Mouse (Mus musculus): Measurements from ENCODE around the gene Nrxn3. TPM values are rescaled to one million over a fixed set of nuclear protein-coding genes. Genes with fewer than 3 reads are reported as not detected.

Gene Nrxn3
- total RNA-seq, 2 experiments from 2014 or later = not detected

DNA sequence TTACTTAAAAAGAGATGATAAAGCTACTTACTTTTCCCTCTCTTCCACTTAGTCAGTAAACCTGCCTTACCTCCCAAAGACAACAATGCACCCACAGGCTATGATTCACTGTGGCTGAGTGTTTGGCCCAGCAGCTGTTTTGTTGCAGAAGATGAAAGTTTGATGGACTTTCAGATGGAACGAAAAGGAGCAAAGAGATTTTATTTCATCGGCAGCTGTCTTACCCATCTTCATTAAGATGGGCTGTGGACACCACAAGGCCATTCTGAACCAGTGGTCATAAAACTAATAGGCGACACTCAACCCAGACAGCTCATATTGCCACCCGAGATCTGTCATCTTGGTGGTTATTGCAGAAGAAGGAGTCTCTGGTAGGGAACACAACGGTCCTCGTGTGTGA, 1108.6 kb downstream of the Nrxn3 start:
- ATAC-seq (replicated peaks; ENCODE audit: low FRiP score, poor library complexity, severe bottlenecking) = no peak

DNA sequence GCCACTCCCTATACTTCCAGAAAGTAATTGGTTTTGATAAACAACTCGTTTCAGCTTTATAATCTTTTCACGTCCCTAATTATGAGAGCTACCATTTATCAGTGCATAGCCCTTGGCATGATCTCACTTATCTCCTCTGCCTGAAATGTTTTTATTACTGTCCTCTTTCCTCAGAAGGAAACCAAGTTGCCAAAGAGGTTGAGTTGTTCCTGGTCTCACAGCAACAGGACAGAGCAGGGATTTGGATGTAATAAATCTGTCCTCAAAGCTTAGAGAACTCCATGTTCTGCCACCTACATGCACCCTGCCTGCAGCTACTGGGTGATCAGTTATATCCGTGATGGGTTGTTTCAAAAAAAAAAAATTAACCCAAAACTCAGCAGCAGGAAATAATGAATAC, 1113.6 kb downstream of the Nrxn3 start:
- no peak for ATAC-seq (replicated peaks; ENCODE audit: low FRiP score, poor library complexity, severe bottlenecking)

DNA sequence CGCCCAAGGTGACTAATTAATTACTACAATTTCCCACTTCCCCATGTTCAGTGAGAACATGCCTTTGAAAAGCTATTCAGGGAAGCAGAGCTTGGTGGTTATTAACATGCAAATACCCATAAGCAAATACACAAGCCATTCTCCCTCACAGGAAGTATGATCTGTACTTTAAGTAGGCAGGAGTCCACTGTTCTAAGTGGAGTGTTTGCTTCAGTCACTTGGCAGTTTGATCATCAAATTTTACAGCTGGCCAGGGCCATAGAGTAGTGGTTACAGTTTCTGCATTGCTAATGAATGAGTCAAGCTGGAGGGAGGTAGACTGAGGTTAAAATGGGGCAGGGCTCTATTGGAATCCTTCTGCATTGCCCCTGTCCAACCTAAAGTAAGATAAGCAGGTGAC, 1120.2 kb downstream of the Nrxn3 start:
- ATAC-seq (replicated peaks; ENCODE audit: low FRiP score, poor library complexity, severe bottlenecking) = no peak

DNA sequence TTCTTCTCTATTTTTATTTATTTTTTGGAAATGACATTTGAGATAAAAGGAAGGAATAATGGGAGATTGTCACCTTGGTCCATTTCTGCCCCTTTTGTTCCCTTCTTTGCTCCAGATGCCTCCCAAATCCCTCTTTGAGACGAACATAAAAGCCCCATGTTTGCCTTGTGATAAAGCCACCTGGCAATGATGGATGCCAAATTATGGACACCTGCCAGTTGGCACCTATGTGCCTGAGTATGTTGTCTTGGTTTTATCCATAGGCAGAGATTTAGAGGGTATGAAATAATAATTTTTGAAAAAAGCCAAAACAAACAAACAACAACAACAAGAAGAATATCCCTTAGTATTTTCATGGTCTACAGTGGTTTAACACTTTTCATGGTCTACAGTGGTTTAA, 1125.4 kb downstream of the Nrxn3 start:
- no peak for ATAC-seq (replicated peaks; ENCODE audit: low FRiP score, poor library complexity, severe bottlenecking)

DNA sequence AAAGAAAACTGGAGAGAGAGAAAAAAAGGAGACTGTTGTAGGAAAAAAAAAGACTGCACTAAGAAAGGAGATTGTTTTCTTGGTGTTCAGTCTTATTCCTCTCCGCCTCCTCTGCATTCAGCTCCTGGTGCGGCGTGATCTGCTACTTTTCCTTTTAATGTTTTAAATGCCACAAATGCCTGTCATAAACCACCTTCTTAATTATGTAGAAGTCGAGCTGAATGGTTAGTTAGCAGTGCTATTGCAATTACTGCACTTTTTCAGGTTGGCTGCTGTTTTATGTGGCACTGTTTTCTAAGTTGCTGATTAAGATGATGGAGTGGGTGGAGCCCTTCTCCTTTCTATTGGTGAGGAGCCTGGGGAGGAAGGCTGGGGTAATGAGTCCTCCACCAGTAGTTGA, 1131.7 kb downstream of the Nrxn3 start:
- no peak for ATAC-seq (replicated peaks; ENCODE audit: low FRiP score, poor library complexity, severe bottlenecking)

DNA sequence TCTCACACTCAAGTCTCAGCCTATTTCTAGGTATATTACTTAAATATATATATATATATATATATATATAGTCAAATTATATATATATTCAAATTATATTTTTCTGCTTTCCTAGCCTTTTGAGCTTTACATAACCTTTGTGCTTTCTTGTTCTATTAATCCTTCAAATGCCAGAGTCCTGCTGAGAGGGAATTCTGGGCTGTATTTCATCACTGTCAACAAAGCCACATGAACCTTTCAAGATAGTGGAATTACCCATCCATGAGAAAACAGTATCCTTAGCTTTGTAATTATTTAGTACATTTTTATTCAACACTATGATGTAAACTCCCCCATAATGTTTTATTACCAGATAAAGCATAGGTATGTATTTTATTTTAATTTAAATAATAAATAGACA, 1144.4 kb downstream of the Nrxn3 start:
- no peak for ATAC-seq (replicated peaks; ENCODE audit: low FRiP score, poor library complexity, severe bottlenecking)

DNA sequence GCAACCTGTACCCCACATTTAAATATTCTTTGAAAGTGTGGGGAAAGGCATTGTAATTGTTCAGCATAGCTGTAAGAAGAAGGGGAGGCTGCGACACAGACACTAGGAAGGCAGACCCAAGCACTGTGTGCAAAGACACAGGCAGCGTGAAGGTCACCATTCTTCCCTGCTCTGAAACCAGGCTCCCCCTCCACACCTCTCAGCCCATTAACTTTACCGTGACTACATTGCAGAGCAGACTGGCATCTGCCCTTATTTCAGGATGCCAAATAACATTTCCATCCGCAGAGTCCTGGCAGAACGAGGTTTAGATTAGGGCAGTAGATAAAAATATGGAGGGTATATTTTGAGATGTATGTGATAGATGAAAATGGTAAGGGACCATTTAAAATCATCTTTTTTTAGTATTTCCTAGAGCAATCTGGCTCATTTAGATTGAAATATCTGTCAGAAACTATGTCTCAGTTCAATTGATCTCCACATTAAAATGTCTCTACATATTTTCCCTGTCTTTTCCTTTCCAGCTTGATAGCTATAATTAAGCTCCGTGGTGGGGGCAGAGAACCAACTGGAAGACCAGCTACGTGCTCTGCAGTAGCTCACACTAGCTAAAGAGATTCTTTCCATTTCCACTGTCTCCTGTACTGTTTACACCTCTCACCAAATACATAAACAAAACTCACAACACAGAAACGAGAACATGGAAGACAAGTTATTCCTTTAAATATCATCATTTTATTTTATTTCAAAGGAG, 1160.1 kb downstream of the Nrxn3 start:
- no peak for ATAC-seq (replicated peaks; ENCODE audit: low FRiP score, poor library complexity, severe bottlenecking)

DNA sequence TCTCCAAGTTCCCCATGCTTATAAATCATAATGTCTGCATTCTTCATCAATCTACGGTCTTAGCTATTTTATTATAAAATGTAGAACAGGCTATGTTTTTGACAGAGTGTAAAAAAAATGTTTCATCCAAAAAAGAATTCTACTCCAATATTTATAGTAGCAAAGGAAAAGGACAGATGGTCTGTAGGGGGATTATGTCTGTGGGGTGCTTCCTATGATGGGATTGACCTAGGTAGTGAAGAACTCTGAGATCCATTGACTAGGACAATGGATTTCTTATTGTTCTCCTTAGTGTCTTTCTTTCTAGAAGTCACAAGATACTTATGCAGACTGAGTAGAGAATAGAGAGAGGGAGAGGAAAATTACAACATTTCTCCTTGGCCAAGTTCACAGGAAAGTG, 1161.9 kb downstream of the Nrxn3 start:
- no peak for ATAC-seq (replicated peaks; ENCODE audit: low FRiP score, poor library complexity, severe bottlenecking)

DNA sequence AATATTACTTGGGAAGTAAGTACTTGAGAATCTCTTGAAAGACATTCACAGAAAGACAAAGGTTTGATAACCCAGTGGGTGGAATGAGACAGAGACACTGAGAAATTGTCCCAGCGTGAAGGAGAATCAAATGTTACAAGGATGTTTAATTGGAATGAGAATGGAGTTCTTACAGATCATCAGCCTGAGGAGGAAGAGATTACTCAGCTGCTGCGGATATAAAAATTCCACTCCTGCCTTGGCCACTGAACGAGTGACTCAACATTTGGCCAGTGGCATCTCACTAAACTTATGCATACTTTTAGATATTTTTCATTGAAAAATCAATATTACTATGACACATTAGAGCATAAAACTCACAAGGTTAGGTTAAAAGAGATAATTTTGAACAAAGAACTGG, 1166.0 kb downstream of the Nrxn3 start:
- no peak for ATAC-seq (replicated peaks; ENCODE audit: low FRiP score, poor library complexity, severe bottlenecking)

DNA sequence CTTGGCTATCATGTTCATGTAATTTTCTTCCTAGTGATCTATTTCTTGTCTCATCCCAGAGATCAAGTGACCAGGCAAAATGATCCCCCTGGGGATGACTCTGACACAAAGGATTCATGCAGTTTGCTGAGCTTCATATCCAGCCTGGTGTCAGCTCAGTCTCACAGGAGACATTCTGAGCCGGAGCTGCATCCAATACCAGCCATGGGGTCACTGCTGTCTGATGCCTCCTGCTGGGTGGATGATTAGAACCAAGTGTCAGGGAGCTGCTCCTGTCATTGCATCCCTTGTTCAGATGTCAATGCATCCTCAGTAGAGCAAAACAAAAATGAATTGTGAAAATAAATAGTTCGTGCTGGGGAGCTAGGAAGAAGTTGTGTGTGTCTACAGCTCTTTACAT, 1174.2 kb downstream of the Nrxn3 start:
- ATAC-seq (replicated peaks; ENCODE audit: low FRiP score, poor library complexity, severe bottlenecking) = no peak

DNA sequence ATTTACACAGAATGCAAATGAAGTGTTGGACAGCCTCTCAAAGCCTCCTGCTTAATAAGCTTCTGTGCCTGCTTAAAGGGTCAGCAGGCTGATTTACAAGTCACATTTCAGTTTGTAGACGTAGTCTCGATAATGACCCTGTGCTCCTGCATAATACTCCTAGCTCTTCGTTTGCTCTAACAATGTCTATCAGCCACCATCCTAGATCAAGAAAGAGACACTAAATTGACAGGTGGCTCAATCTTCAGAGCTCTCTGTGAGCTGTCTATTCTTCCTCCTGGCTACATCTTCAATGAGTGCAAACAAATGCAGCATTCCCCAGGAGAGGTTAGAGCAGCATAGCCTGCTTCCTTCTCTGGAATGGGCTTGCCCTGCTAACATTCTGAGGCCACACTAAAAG, 1186.9 kb downstream of the Nrxn3 start:
- ATAC-seq (replicated peaks; ENCODE audit: low FRiP score, poor library complexity, severe bottlenecking) = no peak

DNA sequence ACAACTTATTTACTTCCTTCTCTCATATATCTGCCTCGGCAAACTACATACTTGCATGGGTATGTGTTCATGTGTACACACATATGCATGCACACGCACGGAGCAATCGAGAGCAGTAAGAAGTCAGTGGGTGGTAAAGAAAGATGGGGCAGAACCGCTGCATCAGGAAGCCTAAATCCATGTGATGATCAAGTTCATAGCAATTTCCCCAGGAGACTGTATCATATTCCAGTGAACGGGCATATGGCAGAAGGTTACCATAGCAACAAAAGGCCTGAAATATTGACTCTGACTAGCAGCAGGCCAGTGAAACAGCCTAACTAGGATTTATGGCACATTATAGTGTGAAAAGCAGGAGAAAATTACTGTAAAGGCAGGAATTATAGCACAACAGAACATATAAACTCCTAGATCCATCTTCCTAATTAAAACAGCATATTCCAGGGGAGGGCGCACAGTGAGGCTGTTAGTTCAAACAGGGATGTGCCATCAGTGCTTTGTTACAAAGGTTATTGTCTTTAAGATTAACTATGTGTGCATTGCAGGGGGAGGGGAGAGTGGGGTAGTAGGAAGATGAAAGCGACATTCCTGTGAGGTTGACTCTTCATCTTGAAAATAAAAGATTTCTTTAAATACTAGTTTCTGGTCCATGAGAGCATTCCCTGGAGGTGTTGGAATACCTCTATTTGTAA, 1195.6 kb downstream of the Nrxn3 start:
- no peak for ATAC-seq (replicated peaks; ENCODE audit: low FRiP score, poor library complexity, severe bottlenecking)

DNA sequence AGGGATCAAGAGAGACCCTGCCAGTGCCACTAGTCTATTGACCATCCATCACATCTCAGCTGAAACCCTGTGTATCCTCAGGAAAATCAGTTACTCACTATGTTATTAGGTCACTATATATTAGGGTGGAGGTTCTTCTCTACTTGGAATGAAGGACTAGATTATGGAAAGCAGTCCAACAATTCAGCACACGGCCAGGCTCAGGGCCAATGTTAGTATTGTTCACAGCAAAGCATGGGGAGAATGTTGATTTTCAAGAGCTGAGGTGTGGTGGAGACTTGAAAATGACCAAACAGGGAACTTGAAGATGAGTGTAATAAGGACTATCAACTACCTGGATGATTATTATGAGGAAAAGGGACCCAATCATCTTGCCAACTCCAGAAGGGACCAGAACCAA, 1209.7 kb downstream of the Nrxn3 start:
- no peak for ATAC-seq (replicated peaks; ENCODE audit: low FRiP score, poor library complexity, severe bottlenecking)

DNA sequence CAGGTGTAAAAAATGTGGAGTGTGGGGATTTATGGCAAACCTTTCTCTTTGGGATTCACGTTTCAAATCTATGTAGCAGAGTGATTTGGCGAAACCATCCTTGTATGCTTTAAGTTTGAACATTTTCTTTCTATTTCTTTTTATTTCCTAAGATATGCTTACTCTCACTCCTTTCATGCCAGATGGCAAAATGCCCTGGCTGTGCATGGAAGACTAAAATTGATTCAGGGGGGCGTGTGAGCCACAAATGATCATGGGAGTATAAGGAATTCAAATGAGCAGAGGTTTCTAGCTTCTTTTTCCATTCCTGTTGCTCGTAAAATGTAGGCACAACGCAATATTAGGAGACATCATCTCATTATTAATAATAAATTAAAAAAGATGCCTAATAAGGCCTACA, 1211.0 kb downstream of the Nrxn3 start:
- no peak for ATAC-seq (replicated peaks; ENCODE audit: low FRiP score, poor library complexity, severe bottlenecking)

DNA sequence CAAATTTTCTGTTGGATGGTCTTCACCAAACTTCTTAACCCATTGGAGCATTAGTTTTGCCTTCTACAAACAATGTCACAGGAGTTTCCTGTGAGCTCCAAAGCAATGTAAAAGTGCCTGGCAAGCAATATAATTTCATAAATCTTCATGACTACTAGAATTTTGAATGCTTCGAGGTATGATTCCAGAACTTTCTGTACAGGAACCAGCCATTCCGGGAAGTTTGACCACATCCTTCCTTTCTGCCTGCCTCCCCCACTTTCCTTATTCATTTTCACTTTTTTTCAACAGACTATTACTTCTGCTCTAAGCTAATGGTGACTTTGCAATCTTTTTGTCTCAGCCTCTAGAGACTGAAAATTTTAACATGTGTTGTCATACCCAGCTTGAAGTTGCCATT, 1218.1 kb downstream of the Nrxn3 start:
- ATAC-seq (replicated peaks; ENCODE audit: low FRiP score, poor library complexity, severe bottlenecking) = no peak

DNA sequence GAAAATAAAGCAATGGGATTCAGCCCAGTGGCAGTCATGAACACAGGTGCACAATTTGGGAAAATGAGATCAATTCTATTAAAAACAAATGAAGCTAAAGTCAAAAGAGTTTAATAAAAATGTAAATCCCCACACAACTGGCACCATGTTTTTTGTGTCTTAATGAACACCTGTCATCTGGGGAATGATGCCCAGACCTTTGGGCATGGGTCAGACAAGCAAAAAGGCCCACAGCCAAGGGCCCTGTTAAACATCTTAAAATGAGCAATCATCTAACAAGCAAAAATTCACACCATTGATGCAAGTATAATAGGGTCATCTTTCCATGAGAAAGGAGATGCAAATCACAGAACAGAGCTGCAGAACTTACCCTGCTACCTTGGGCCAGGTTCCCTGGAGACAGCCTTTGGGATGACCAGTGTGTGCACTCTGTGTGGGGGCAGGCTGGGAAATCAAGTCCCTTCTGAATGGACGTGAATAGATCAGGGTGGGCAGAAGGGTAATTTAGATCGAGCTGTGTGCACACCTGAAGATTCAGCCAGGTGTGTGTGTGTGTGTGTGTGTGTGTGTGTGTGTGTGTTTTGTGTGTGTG, 1223.3 kb downstream of the Nrxn3 start:
- no peak for ATAC-seq (replicated peaks; ENCODE audit: low FRiP score, poor library complexity, severe bottlenecking)

DNA sequence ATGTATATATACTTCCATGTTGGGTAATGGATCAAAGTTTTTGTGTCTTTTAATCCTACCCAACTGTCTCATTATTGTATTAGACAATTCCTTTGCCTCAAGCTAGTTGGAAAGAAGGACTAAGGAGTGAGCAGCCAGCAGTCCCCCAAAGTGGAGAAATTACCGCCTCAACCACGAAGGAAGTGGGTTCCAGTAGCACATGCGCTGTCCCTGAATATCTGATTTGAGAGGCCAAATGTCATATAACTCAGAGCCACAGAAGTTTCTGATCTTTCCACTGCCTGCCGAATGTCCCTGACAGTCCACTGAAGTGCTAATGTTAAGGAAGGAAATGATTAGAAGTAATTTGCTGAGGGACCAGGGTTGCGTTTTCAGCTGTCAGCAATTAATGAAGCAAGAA, 1223.8 kb downstream of the Nrxn3 start:
- no peak for ATAC-seq (replicated peaks; ENCODE audit: low FRiP score, poor library complexity, severe bottlenecking)

DNA sequence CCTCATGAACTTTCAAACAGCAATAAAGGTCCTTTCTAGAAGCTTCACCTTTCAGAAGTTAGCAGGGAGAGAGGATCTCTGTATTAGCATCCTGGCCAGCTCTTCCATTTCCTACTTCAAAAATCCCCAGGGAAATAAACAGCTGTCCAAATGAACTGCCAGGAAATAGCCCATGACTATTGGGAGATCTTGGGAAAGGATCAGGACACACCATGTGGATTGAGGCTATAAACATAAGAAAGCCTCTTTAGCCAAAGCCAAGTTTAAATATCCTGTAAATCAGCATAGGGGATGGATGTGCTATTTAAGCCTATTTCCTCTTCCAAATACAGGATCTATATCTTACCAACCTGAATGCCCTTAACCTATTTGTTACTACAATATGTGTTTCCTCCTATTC, 1230.6 kb downstream of the Nrxn3 start:
- no peak for ATAC-seq (replicated peaks; ENCODE audit: low FRiP score, poor library complexity, severe bottlenecking)

DNA sequence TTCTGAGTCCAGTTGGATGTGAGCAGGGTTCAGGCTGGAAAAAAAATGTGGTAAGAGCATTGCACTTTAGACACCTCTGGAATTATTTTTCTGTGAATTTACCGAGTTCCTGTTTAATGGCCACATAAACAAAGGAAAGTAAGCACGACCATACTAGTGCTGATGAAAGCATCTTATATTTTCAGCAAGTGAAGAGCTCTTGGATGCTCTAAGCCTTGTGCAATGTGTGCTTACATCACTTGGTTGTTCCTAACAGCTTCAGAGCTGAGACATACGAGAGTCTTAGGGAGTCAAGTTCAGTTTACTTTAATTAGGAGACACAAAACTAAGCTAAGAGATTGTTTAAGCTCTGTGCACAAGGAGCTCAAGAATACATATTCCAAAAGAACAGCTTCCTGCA, 1231.0 kb downstream of the Nrxn3 start:
- no peak for ATAC-seq (replicated peaks; ENCODE audit: low FRiP score, poor library complexity, severe bottlenecking)

DNA sequence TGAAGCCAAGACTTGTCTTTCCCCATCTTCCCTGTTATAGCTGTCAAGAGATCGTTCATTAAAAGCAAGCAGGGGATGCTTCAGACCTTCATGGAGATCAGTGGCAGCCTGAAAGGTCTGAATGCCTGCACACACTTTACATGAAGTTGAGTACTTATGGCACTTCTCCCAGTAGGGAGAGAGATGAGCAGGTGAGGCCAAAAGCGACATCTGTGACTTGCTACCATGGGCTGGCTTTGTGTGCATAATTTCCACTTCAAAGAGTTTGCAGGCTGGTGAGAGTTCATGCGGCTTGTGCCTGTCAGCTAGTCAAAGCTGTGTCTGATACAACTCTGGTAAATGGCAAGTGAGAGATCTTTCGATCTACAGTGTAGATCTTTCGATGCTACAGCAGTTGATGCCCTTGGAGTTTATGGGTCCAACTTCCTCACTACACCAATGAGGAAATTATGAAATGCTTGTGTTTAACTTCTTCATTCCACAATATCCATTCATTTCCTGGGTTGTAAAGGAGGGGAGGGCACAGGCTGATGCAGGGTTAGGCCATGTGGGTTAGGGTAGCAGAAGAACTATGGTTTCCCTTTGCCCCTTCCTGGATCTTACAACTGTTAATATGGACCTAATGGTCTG, 1231.9 kb downstream of the Nrxn3 start:
- no peak for ATAC-seq (replicated peaks; ENCODE audit: low FRiP score, poor library complexity, severe bottlenecking)

DNA sequence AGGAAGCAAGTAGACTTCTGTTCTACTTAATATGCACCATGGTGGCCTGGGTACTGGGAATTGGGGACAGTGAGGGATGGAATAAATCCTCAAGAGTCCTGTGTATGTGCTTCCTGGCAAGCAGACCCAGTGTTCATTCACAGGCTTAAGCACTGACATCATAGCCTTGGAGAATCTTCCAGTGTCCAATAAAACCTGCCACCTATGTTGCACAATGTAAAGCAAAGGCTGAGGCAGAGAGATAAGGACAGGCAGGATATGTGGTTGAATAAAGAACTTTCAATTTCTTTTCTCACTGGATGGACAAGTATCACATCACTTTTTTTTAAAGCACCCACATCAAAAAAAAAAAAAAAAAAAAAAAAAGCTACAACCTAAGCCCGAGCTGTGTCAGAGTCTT, 1240.4 kb downstream of the Nrxn3 start:
- ATAC-seq (replicated peaks; ENCODE audit: low FRiP score, poor library complexity, severe bottlenecking) = no peak

All from erythroid progenitor cell, adult 5-6 weeks (primary cell).